Mouse (Mus musculus) neural tube, embryonic 13.5 days (tissue): Measurements from ENCODE around the gene Phka2. TPM values are rescaled to one million over a fixed set of nuclear protein-coding genes. Genes with fewer than 3 reads are reported as not detected.
A peak's percentile ranks its signal among the peaks of the same experiment; 100 is the strongest.

Experiments used
- ATAC-seq: fragments of 200-750 bp; cut with Nextera tagmentation; 2 replicates; pipeline ENCODE4 v1.8.0; 2017; ENCODE audit warnings: low read depth, mild to moderate bottlenecking, moderate TSS enrichment, moderate library complexity
- H3K27ac ChIP-seq: fragments of 300-500 bp; sonication (generic); replicated peaks from 2 replicates; pipeline ENCODE4 v1.5.1; 2015; ENCODE audit warnings: moderate library complexity, mild to moderate bottlenecking, inconsistent platforms
- H3K27me3 ChIP-seq: fragments of 300-500 bp; sonication (generic); 2 replicates; pipeline ENCODE4 v1.6.1; 2015; ENCODE audit warnings: mild to moderate bottlenecking, inconsistent platforms
- H3K36me3 ChIP-seq: fragments of 300-500 bp; sonication (generic); 2 replicates; pipeline ENCODE4 v1.6.1; 2015; ENCODE audit warnings: mild to moderate bottlenecking, inconsistent platforms
- H3K4me1 ChIP-seq: fragments of 300-500 bp; sonication (generic); replicated peaks from 2 replicates; pipeline ENCODE4 v1.6.1; 2015; ENCODE audit warnings: inconsistent platforms
- H3K4me2 ChIP-seq: fragments of 300-500 bp; sonication (generic); 2 replicates; pipeline ENCODE4 v1.6.1; 2015; ENCODE audit warnings: inconsistent platforms, mild to moderate bottlenecking, moderate library complexity
- H3K4me3 ChIP-seq: fragments of 300-500 bp; sonication (generic); 2 replicates; pipeline ENCODE4 v1.5.1; 2015; ENCODE audit warnings: mild to moderate bottlenecking, inconsistent platforms
- H3K9ac ChIP-seq: fragments of 300-500 bp; sonication (generic); 2 replicates; pipeline ENCODE4 v1.6.1; 2015; ENCODE audit warnings: moderate library complexity, mild to moderate bottlenecking, inconsistent platforms
- H3K9me3 ChIP-seq: fragments of 300-500 bp; sonication (generic); 2 replicates; pipeline ENCODE4 v1.6.1; 2016; ENCODE audit warnings: inconsistent platforms
- WGBS: fragments of 180-500 bp; shearing (Covaris S2); methylation state at CpG from one replicate; pipeline ENCODE4 v1.1.7; 2015; 5-methylcytosine and 5-hydroxymethylcytosine counted together
- polyA plus RNA-seq: library from polyadenylated mRNA; unstranded; fragments of >200 nt; fragmentation: Nextera tagmentation; extraction: Ambion mirVana; gene quantifications from 2 replicates; pipeline ENCODE4 v1.2.1, GENCODE M21; 2015

Phka2 gene
- polyA plus RNA-seq, 1 experiment from 2014 or later: 12.6 TPM

DNA sequence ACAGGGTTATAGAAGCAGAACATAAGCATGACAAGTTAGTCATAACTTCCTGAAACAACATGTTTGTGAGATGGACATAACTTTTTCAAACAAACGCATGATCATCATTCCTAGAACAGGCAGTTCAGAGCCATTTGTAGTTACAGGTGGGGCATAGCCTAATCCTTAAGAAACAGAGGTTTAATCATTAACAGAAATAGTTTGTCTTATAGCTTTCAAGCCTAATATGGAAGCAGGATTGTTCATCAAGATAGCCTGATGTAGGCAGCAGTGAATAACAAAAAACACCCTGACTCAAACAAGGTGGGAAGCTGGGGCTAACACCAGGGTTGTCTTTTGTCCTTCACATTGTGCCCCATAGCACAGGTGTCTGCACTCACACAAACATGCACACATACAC lies 100.8 kb downstream of the Phka2 start:
- Histone ChIP-seq H3K4me1 (peaks cover 16% of the 10 kb centered on the region; the same call in 1 of the 2 replicates), H3K4me3 (no peak overlapping the region), H3K9ac (no peak overlapping the region), H3K4me2 (no peak overlapping the region), H3K27me3 (peaks cover 53% of the 10 kb centered on the region), H3K9me3 (no peaks in the 10 kb centered on the region), H3K36me3 (no peaks in the 10 kb centered on the region), H3K27ac (no peak overlapping the region)
- no peak for ATAC-seq
- WGBS: 84% methylated on average over 1 of the region's 1 CpGs

DNA sequence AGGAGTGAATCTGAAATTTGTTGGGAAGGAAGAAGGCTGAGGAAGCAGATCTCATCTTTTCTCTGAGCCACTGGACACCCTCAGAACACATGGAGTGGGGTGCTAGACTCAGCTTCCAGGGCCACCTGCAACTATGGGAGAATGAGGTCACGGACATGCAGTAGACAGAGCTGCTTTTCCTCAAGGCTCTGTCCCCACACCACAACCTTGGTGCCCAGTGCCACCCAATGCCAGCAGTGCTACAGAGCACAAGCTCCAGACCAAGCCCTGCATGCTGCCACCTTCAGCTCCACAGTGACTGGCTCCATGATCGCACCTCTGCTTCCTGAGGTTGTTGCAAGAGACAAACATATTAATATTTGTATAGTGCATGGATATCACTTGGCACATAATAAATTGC lies 101.3 kb downstream of the Phka2 start:
- Histone ChIP-seq H3K9me3 (no peaks in the 10 kb centered on the region), H3K36me3 (no peaks in the 10 kb centered on the region), H3K27me3 (peaks cover 49% of the 10 kb centered on the region), H3K4me2 (no peak overlapping the region), H3K4me1 (peaks cover 13% of the 10 kb centered on the region; the same call in 1 of the 2 replicates), H3K4me3 (no peak overlapping the region), H3K9ac (no peak overlapping the region), H3K27ac (no peak overlapping the region)
- 91% methylated on average over 2 of the region's 2 CpGs for WGBS
- ATAC-seq: no peak

DNA sequence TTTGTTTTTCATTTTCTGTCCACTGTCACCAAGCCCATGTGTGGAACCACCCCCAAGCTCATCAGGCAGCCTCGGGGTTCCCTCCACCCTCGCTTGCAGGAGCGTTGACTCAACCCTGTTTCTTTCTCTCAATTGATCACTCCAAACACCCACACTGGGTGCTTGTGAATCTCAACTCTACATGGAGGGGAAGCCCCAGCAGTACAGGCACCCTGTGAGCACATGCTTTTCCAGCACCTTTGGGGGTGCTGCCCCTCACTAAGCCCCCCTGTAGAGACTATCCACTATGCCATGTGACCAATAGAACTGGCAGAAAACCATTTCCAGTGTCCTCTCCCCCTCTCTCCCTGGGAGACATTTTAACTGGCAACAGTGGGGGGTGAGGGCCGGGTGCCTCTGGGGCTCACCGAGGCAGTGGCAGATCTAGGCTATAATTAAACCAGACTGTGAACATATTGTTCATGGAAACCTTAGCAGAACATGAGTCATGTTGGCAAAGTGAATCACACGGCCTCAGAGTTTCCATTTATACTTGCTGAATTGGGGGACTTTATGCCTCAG lies 102.1 kb downstream of the Phka2 start:
- Histone ChIP-seq H3K36me3 (no peaks in the 10 kb centered on the region), H3K27ac (no peak overlapping the region), H3K9me3 (no peaks in the 10 kb centered on the region), H3K4me2 (no peak overlapping the region), H3K4me3 (no peak overlapping the region), H3K9ac (no peak overlapping the region), H3K4me1 (peaks cover 6% of the 10 kb centered on the region; the same call in 1 of the 2 replicates), H3K27me3 (peaks cover 48% of the 10 kb centered on the region)
- 66% methylated on average over 6 of the region's 6 CpGs for WGBS
- peak; percentile 50; the same call in 1 of the 2 replicates for ATAC-seq

DNA sequence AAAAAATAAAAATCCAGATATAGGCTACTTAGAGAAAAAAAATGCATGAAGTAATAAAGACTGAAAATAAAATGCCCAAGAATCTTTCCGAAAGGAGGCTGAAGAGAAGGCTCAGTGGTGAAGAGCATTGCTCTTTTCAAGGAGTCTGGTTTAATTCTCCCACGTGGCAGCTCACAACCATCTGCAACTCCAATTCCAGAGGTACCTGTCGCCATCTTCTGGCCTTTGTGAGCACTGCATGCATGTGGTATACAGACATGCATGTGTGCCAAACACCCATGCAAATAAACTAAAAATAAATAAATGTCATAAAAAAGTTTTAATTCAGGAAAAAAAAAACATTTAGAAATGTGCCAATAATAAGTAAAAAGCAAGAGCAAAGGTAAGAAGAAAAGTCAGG lies 107.9 kb downstream of the Phka2 start:
- no peak for ATAC-seq

DNA sequence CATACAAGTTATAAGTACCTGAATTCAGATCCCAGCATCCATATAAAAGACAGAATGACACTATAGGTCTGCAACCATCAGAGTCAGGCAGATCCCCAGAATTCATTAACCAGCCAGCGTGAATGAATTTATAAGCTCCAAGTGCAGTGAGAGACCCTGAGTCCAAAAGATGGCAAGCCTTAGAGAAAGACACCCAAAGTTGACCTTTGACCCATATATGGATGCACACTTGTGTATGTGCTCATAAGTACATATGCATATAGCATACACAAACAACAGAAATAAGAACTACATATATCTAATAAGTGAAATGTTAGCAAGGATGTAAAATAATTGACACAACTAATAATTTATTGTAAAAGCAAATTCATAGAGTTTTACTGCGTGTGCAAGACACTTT lies 108.5 kb downstream of the Phka2 start:
- Histone ChIP-seq H3K9me3 (no peaks in the 10 kb centered on the region), H3K36me3 (no peaks in the 10 kb centered on the region), H3K9ac (no peak overlapping the region), H3K4me2 (no peak overlapping the region), H3K27ac (no peak overlapping the region), H3K27me3 (peaks cover 17% of the 10 kb centered on the region), H3K4me3 (no peak overlapping the region), H3K4me1 (no peaks in the 10 kb centered on the region)
- 41% methylated on average over 2 of the region's 2 CpGs for WGBS
- ATAC-seq: no peak

More for the DNA sequence above, 107.9 kb downstream of the Phka2 start:
- Histone ChIP-seq H3K27ac (no peak overlapping the region), H3K27me3 (peaks cover 24% of the 10 kb centered on the region), H3K9ac (no peak overlapping the region), H3K4me3 (no peak overlapping the region), H3K4me2 (no peak overlapping the region), H3K9me3 (no peaks in the 10 kb centered on the region), H3K4me1 (no peaks in the 10 kb centered on the region), H3K36me3 (no peaks in the 10 kb centered on the region)
- 35% methylated on average over 3 of the region's 3 CpGs for WGBS

DNA sequence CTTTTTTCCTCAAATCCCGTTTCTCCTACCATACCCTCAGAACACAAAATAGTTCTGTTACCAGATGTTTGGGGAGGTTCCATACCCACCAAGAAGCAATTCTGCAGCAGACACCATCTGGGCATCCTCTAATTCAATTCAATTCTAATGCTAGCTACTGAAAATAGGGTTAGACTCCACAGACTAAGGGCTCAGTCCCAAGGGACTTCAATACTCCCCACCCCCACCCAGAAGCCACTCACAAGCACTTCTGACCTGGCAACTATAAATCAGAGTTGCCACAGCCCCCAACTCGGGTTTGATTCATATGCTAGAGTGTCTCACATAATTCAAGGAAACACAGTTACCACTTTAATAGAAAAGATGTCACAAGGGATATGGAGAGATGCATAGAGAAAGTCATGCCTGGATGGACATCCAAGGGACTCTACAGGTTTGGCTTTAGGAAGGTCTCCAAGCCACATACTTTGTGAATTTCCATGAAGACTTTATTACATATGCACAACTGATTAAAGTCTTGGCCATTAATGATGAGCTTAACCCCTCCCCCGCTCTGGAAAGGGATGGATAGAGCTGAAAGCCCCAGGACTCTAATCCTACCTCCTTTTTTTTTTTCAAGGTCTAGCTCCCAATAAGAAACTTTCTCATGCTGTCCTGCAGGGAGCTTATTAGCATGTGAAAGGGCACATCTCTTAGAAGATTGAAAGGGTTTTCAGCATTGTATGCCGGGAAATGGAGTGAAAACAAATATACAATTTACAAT lies 109.1 kb downstream of the Phka2 start:
- Histone ChIP-seq H3K4me1 (no peaks in the 10 kb centered on the region), H3K9ac (no peak overlapping the region), H3K27me3 (peaks cover 17% of the 10 kb centered on the region), H3K9me3 (no peaks in the 10 kb centered on the region), H3K27ac (no peak overlapping the region), H3K36me3 (no peaks in the 10 kb centered on the region), H3K4me3 (no peak overlapping the region), H3K4me2 (no peak overlapping the region)
- 19% methylated on average over 4 of the region's 4 CpGs for WGBS
- peak; percentile 53; the same call in 1 of the 2 replicates for ATAC-seq

Other genes with a start within 250 kb of the Phka2 start
- gene Adgrg2, start 111.5 kb upstream of the Phka2 start, polyA plus RNA-seq: 5.1 and 6.7 TPM in 2 replicates
- 21.0 and 28.5 TPM in 2 replicates for gene Ppef1, start 233.6 kb downstream of the Phka2 start, polyA plus RNA-seq